7 mouse cellular contexts compared by ENCODE assay signal in genomic region chr12:108305812-108306794, GRCm38 (mm10). TPM values are rescaled to one million over a fixed set of nuclear protein-coding genes. Genes with fewer than 3 reads are reported as not detected.
DNase-seq lines count a peak whose midpoint lies in the region; ATAC-seq and TF ChIP-seq lines count a peak whose summit lies in the region.

Gene Hhipl1, plus strand, starts transcription at chr12:108306270.

- H3K4me1 ChIP-seq in testis, adult 2 months (ENCODE audit: control insufficient read depth, insufficient read depth, low read length), result peaks cover 9% of the 10 kb centered on the region
- H3K4me1 ChIP-seq in embryonic facial prominence, embryonic 11.5 days (ENCODE audit: control insufficient read depth, insufficient read depth, low read length), result no peaks in the 10 kb centered on the region
- peaks cover 18% of the 10 kb centered on the region for H3K4me1 ChIP-seq in limb, embryonic 10.5 days

- peak within 1 kb of the TSS; percentile 93 for H3K4me2 ChIP-seq in embryonic facial prominence, embryonic 11.5 days (ENCODE audit: low read depth, low read length)

- intact Hi-C loops in heart, postnatal 10 days (cut with DNase I), result no loop called here

- TF ChIP-seq CTCF in testis, adult 2 months (IDR thresholded peaks at IDR 0.05; ENCODE audit: control insufficient read depth, insufficient read depth, insufficient replicate concordance, low read depth, low read length), result no peak

- no peaks in the 10 kb centered on the region for H3K27me3 ChIP-seq in testis, adult 2 months (ENCODE audit: control insufficient read depth, insufficient read depth, low read length)
- H3K27me3 ChIP-seq in embryonic facial prominence, embryonic 11.5 days (ENCODE audit: control insufficient read depth, insufficient read depth, low read length), result peaks cover 16% of the 10 kb centered on the region
- peaks cover 73% of the 10 kb centered on the region for H3K27me3 ChIP-seq in limb, embryonic 10.5 days (ENCODE audit: low read depth, poor library complexity, severe bottlenecking)

- H3K4me3 ChIP-seq in testis, adult 2 months (ENCODE audit: control insufficient read depth, low read depth, low read length), result peak within 1 kb of the TSS; percentile 57
- H3K4me3 ChIP-seq in embryonic facial prominence, embryonic 11.5 days (ENCODE audit: low read depth, low read length), result peak within 1 kb of the TSS; percentile 54
- peak within 1 kb of the TSS; percentile 72 for H3K4me3 ChIP-seq in limb, embryonic 10.5 days

- ATAC-seq in embryonic facial prominence, embryonic 11.5 days (replicated peaks; ENCODE audit: insufficient number of reproducible peaks, low FRiP score, low TSS enrichment, low read depth), result peak; percentile 36

- no peak for TF ChIP-seq POLR2A in testis, adult 2 months (IDR thresholded peaks at IDR 0.05; ENCODE audit: control insufficient read depth, low read depth, low read length)

- DNase-seq in testis, postnatal 14 days (ENCODE audit: low spot score), result no peak
- DNase-seq in embryonic facial prominence, embryonic 11.5 days (ENCODE audit: low spot score), result peak; percentile 73
- DNase-seq in heart, postnatal 10 days, result peak; percentile 57 to 66
- peak; percentile 73 for DNase-seq in limb, embryonic 10.5 days (ENCODE audit: low spot score)
- peak; percentile 71 for DNase-seq in neural tube, embryonic 10.5 days (ENCODE audit: extremely low spot score, low spot score)
- no peak for DNase-seq in cerebellum, adult 11 months

- WGBS in embryonic facial prominence, embryonic 11.5 days, result 4% methylated on average over 59 of the region's 67 CpGs
- WGBS in limb, embryonic 10.5 days, result 4% methylated on average over 67 of the region's 67 CpGs

- H3K36me3 ChIP-seq in testis, adult 2 months (ENCODE audit: control insufficient read depth, insufficient read depth, low read length), result no peaks in the 10 kb centered on the region
- H3K36me3 ChIP-seq in embryonic facial prominence, embryonic 11.5 days (replicated peaks; ENCODE audit: control insufficient read depth, insufficient read depth, low read depth, low read length), result no peaks in the 10 kb centered on the region
- H3K36me3 ChIP-seq in limb, embryonic 10.5 days, result no peaks in the 10 kb centered on the region

- no peak within 1 kb of the TSS for H3K27ac ChIP-seq in testis, adult 2 months (ENCODE audit: control insufficient read depth, insufficient read depth, low read depth, low read length)
- H3K27ac ChIP-seq in embryonic facial prominence, embryonic 11.5 days (replicated peaks; ENCODE audit: low read depth, low read length), result no peak within 1 kb of the TSS
- H3K27ac ChIP-seq in limb, embryonic 10.5 days, result peak within 1 kb of the TSS; percentile 86

- H3K9ac ChIP-seq in embryonic facial prominence, embryonic 11.5 days (replicated peaks; ENCODE audit: low read length), result peak within 1 kb of the TSS; percentile 72

- H3K9me3 ChIP-seq in embryonic facial prominence, embryonic 11.5 days (replicated peaks; ENCODE audit: control insufficient read depth, low read length), result no peaks in the 10 kb centered on the region
- H3K9me3 ChIP-seq in limb, embryonic 10.5 days (replicated peaks), result no peaks in the 10 kb centered on the region

RNA-seq across cellular contexts. Expression of gene Hhipl1, which starts in this region (rescaled TPM):
- polyA plus RNA-seq in testis, adult 2 months (2012; rRNA removed), result 0.82 and 1.0 TPM in 2 replicates
- 0.43 and 0.59 TPM in 2 replicates for polyA plus RNA-seq in embryonic facial prominence, embryonic 11.5 days (2014; fragmentation: Nextera tagmentation; extraction: Ambion mirVana)
- 1 to 10 TPM; 1.5 to 3.2 TPM for total RNA-seq in heart, postnatal 10 days (2021)
- polyA plus RNA-seq in limb, embryonic 10.5 days (2016; fragmentation: Nextera tagmentation; extraction: Ambion mirVana), result 0.06 and 0.21 TPM in 2 replicates

Comparison
In these comparisons a context has a peak if more than half of its experiments do, and no peak if none do; other contexts are left out.
1. Peak in DNase-seq, ATAC-seq, H3K4me3 ChIP-seq, H3K9ac ChIP-seq and H3K4me2 ChIP-seq in embryonic facial prominence, embryonic 11.5 days; RNA of the gene not detected or under 1 TPM.
2. Peak in DNase-seq, H3K4me3 ChIP-seq and H3K27ac ChIP-seq in limb, embryonic 10.5 days; RNA of the gene not detected or under 1 TPM.
3. DNase-seq: peak in heart, postnatal 10 days (2 of 2) and neural tube, embryonic 10.5 days (single experiment); none in testis, postnatal 14 days (single experiment) and cerebellum, adult 11 months (single experiment).
4. Peak in every context shown above with its lines, with median percentiles within 50 percentile points of each other: H3K4me3 ChIP-seq.